Mouse (Mus musculus) kidney, embryonic 15.5 days (tissue): ENCODE results near the gene Rprml. TPM values are rescaled to one million over a fixed set of nuclear protein-coding genes. Genes with fewer than 3 reads are reported as not detected.

Source experiments
- ATAC-seq: fragments of 200-750 bp; cut with Nextera tagmentation; replicated peaks from 2 replicates; pipeline ENCODE4 v1.8.0; 2017; ENCODE audit warnings: moderate TSS enrichment; ENCODE audit not compliant: low FRiP score
- H3K27ac ChIP-seq: fragments of 300-500 bp; sonication (generic); 2 replicates; pipeline ENCODE4 v1.5.1; 2015; ENCODE audit warnings: mild to moderate bottlenecking, inconsistent platforms
- H3K27me3 ChIP-seq: fragments of 300-500 bp; sonication (generic); 2 replicates; pipeline ENCODE4 v1.6.1; 2015; ENCODE audit warnings: inconsistent platforms
- H3K36me3 ChIP-seq: fragments of 300-500 bp; sonication (generic); 2 replicates; pipeline ENCODE4 v1.6.1; 2015; ENCODE audit warnings: inconsistent platforms
- H3K4me1 ChIP-seq: fragments of 300-500 bp; sonication (generic); 2 replicates; pipeline ENCODE4 v1.6.1; 2015; ENCODE audit warnings: inconsistent platforms
- H3K4me2 ChIP-seq: fragments of 300-500 bp; sonication (generic); 2 replicates; pipeline ENCODE4 v1.6.1; 2015; ENCODE audit warnings: moderate library complexity, mild to moderate bottlenecking, inconsistent platforms
- H3K4me3 ChIP-seq: fragments of 300-500 bp; sonication (generic); replicated peaks from 2 replicates; pipeline ENCODE4 v1.5.1; 2015; ENCODE audit warnings: mild to moderate bottlenecking, inconsistent platforms
- H3K9ac ChIP-seq: fragments of 300-500 bp; sonication (generic); 2 replicates; pipeline ENCODE4 v1.6.1; 2015; ENCODE audit warnings: mild to moderate bottlenecking, inconsistent platforms
- H3K9me3 ChIP-seq: fragments of 300-500 bp; sonication (generic); replicated peaks from 2 replicates; pipeline ENCODE4 v1.6.1; 2016; ENCODE audit warnings: inconsistent platforms
- WGBS: fragments of 180-500 bp; shearing (Covaris S2); methylation state at CpG from one replicate; pipeline ENCODE4 v1.1.7; 2015; ENCODE audit warnings: mixed read lengths; 5-methylcytosine and 5-hydroxymethylcytosine counted together
- polyA plus RNA-seq: library from polyadenylated mRNA; unstranded; fragments of >200 nt; fragmentation: Nextera tagmentation; extraction: Ambion mirVana; gene quantifications from 2 replicates; pipeline ENCODE4 v1.2.1, GENCODE M21; 2015

The Rprml gene
- polyA plus RNA-seq, 1 experiment from 2014 or later: not detected

DNA sequence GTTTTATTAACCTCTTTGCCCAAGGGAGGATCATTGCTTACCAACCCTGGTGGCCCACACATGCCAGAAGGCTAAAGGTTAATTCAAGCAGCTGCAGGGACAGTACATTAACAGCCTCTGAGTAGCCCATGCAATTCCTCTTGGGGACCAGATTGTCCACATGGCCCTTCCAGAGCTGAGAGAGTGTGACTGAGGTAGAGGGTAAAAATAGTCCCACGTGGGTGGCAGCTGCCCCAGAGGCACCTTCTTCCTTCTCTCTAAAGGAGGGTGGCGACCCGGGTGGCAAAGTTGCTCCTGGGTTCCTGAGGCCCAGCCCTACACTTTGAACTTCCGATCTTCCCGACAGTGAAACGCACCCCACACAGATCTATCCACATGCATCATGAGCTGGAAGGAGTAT is 3.1 kb upstream of the Rprml start:
- Histone ChIP-seq H3K4me3 (no peak overlapping the region), H3K4me1 (peaks cover 20% of the 10 kb centered on the region), H3K9ac (no peak overlapping the region), H3K27ac (no peak overlapping the region), H3K9me3 (no peaks in the 10 kb centered on the region), H3K4me2 (no peak overlapping the region), H3K36me3 (no peaks in the 10 kb centered on the region), H3K27me3 (peaks cover 78% of the 10 kb centered on the region)
- ATAC-seq: no peak
- WGBS: 52% methylated on average over 6 of the region's 6 CpGs

- 0 out of 2 replicates have a peak overlapping the region, but pooled peaks have one; percentile 9 for H3K4me2 ChIP-seq
- no peaks in the 10 kb centered on the region for H3K9me3 ChIP-seq
- 11% methylated on average over 11 of the region's 11 CpGs for WGBS
- peaks cover 20% of the 10 kb centered on the region for H3K4me1 ChIP-seq
- H3K27ac ChIP-seq: no peak overlapping the region
- no peak overlapping the region for H3K4me3 ChIP-seq
- no peaks in the 10 kb centered on the region for H3K36me3 ChIP-seq
- H3K9ac ChIP-seq: no peak overlapping the region
- H3K27me3 ChIP-seq: peaks cover 82% of the 10 kb centered on the region
- ATAC-seq: no peak
Measured at GRCm38 (mm10) chr11:103647921-103648620, 1.3 kb upstream of the Rprml start.

DNA sequence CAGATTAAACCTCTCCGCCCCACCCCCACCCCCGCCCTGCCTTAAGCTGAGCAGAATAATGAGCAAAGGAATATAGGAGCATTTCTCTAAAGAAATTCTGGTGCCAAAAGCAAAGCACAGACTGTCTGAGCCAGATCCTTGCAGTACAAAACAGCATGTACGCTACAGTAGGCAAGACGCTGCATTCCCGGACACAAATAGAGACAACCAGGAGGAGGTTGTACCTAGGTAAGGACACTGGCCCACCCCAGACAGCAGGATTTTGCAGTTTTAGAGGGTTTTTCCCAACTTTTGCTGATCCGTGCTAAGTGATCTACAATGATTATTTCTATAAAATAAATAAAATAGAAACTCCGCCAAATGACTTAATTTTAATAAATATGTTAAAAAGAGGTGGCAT is 714 bp upstream of the Rprml start:
- no peak for ATAC-seq
- no peak overlapping the region for H3K4me3 ChIP-seq
- no peak overlapping the region for H3K27ac ChIP-seq
- H3K4me1 ChIP-seq: peaks cover 20% of the 10 kb centered on the region
- H3K9ac ChIP-seq: no peak overlapping the region
- H3K27me3 ChIP-seq: peaks cover 83% of the 10 kb centered on the region
- H3K36me3 ChIP-seq: no peaks in the 10 kb centered on the region
- H3K4me2 ChIP-seq: no peak overlapping the region
- 34% methylated on average over 7 of the region's 7 CpGs for whole genome bisulfite sequencing
- no peaks in the 10 kb centered on the region for H3K9me3 ChIP-seq

DNA sequence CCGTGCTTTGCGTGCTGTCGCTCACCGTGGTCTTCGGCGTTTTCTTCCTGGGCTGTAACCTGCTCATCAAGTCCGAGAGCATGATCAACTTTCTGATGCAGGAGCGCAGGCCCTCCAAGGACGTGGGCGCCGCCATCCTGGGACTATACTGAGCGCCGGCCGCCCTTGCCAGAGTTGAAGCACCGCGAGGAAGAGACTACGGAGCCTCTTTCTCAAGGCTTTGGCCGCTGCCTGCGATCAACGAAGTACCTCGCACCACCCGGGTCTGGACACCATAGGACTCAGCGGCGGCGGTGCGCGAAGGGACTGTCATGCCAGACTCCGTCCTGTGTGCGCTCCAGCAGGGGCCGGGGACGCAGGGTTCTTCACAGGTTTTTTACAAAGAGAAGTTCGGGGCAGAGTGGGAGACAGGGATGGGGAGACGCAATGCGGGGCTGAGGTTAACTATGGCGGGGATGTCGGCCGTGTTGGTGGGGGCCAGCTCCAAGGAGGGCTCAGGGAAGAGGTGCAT is 668 bp downstream of the Rprml start:
- H3K9me3 ChIP-seq: no peaks in the 10 kb centered on the region
- 1% methylated on average over 37 of the region's 37 CpGs for WGBS
- no peak for ATAC-seq
- H3K36me3 ChIP-seq: no peaks in the 10 kb centered on the region
- peak overlapping the region; percentile 42 for H3K4me3 ChIP-seq
- no peak overlapping the region for H3K9ac ChIP-seq
- H3K27me3 ChIP-seq: peaks cover 97% of the 10 kb centered on the region
- peaks cover 20% of the 10 kb centered on the region for H3K4me1 ChIP-seq
- H3K27ac ChIP-seq: no peak overlapping the region
- H3K4me2 ChIP-seq: peak overlapping the region; percentile 75

- peaks cover 14% of the 10 kb centered on the region for H3K4me1 ChIP-seq
- H3K27me3 ChIP-seq: peaks cover 100% of the 10 kb centered on the region
- no peak overlapping the region for H3K27ac ChIP-seq
- H3K9ac ChIP-seq: no peak overlapping the region
- no peaks in the 10 kb centered on the region for H3K36me3 ChIP-seq
- H3K9me3 ChIP-seq: no peaks in the 10 kb centered on the region
- H3K4me2 ChIP-seq: no peak overlapping the region
- no peak for ATAC-seq
- WGBS: 81% methylated on average over 6 of the region's 6 CpGs
- H3K4me3 ChIP-seq: no peak overlapping the region
Measured at GRCm38 (mm10) chr11:103651426-103651825, 2.1 kb downstream of the Rprml start.

DNA sequence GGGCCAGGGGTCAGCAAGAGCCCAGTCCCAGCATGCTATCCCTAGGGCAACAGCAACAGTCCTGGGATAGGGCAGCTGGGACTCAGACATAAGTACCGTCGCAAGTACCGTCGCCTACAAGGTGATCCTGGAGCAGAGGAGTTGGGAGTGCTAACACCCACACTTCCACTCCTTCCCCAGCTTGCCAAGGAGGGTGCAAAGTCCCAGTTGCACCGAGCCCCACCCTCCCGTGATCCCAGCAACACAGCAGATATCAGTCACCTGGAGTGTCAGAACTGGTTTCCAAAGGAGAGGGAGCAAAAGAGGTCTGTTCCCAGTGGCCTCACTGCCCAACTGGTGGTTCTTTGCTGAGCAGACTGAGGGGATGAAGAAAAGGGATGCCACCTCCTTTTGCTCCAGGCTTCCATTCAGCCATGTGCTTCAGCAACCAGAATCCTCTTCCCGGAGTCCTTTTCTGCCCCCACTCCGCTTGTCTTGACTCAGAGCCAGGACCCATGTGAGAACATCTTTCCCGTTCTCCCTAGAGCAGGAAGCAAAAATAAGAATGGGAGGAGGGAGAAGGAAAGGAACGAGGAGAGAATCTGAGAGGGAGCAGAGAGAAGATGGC is 4.1 kb downstream of the Rprml start:
- Histone ChIP-seq H3K27me3 (peaks cover 87% of the 10 kb centered on the region), H3K27ac (no peak overlapping the region), H3K36me3 (no peaks in the 10 kb centered on the region), H3K4me1 (peaks cover 14% of the 10 kb centered on the region), H3K9me3 (no peaks in the 10 kb centered on the region), H3K9ac (no peak overlapping the region), H3K4me3 (no peak overlapping the region), H3K4me2 (no peak overlapping the region)
- no peak for ATAC-seq
- 73% methylated on average over 10 of the region's 10 CpGs for WGBS

- Histone ChIP-seq H3K27me3 (peaks cover 57% of the 10 kb centered on the region), H3K27ac (no peak overlapping the region), H3K9ac (no peak overlapping the region), H3K4me3 (no peak overlapping the region), H3K9me3 (no peaks in the 10 kb centered on the region), H3K4me2 (no peak overlapping the region), H3K4me1 (no peaks in the 10 kb centered on the region), H3K36me3 (no peaks in the 10 kb centered on the region)
- WGBS: 5% methylated on average over 3 of the region's 3 CpGs
- ATAC-seq: no peak
Measured at GRCm38 (mm10) chr11:103656520-103656919, 7.2 kb downstream of the Rprml start.

DNA sequence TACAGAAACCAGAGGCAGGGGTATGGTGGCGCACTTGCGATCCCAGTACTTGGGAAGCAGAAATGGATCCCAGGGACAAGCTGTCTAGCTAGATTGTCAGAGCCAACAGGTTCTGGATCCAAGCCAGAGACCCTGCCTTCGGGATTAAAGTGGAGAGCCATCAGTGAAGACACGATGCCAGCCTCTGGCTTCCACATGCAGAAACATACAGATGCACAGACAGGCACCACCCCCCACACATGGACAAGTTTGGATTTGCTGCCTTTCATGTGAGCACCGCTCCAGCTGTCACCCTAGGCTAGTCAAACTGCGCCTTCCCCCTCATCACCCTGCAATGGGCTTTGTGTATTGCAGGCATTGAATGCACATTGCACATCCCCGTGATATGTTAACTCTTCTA is 8.8 kb downstream of the Rprml start:
- no peak for ATAC-seq
- Histone ChIP-seq H3K36me3 (no peaks in the 10 kb centered on the region), H3K4me2 (no peak overlapping the region), H3K4me3 (no peak overlapping the region), H3K9me3 (no peaks in the 10 kb centered on the region), H3K4me1 (no peaks in the 10 kb centered on the region), H3K9ac (no peak overlapping the region), H3K27ac (no peak overlapping the region), H3K27me3 (peaks cover 46% of the 10 kb centered on the region)
- WGBS: 91% methylated on average over 7 of the region's 7 CpGs

- no peaks in the 10 kb centered on the region for H3K36me3 ChIP-seq
- H3K4me1 ChIP-seq: 0 out of 2 replicates have a peak, but pooled peaks cover 2% of the 10 kb centered on the region
- H3K4me3 ChIP-seq: no peak overlapping the region
- no peak for ATAC-seq
- no peak overlapping the region for H3K4me2 ChIP-seq
- H3K27ac ChIP-seq: no peak overlapping the region
- H3K9me3 ChIP-seq: no peaks in the 10 kb centered on the region
- H3K9ac ChIP-seq: no peak overlapping the region
- WGBS: 57% methylated on average over 4 of the region's 4 CpGs
- peaks cover 22% of the 10 kb centered on the region for H3K27me3 ChIP-seq
Measured at GRCm38 (mm10) chr11:103661863-103662262, 12.5 kb downstream of the Rprml start.

DNA sequence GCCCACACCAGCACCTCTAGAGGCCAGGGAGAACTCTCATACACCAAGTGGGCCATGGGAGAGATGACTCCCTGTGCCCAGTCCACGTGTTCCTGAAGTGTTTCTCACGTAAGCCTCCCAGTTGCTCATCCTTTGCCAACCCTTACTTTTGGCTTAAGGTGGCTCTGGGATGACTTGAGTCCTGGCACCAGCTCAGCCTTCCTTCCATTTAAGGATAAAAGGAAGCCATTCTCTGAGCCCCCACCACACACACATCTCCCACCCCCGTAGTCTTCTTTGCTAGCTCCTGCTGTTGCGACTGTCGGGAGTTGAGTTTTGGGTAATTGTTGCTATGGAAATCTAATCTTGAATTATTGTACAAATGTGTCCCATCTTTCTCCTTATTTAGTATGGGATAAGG is 13.2 kb downstream of the Rprml start:
- 0 out of 2 replicates have a peak, but pooled peaks cover 2% of the 10 kb centered on the region for H3K4me1 ChIP-seq
- ATAC-seq: no peak
- no peak overlapping the region for H3K9ac ChIP-seq
- H3K27me3 ChIP-seq: peaks cover 24% of the 10 kb centered on the region
- no peak overlapping the region for H3K4me2 ChIP-seq
- no peak overlapping the region for H3K4me3 ChIP-seq
- no peaks in the 10 kb centered on the region for H3K9me3 ChIP-seq
- H3K27ac ChIP-seq: no peak overlapping the region
- WGBS: 80% methylated on average over 5 of the region's 5 CpGs
- no peaks in the 10 kb centered on the region for H3K36me3 ChIP-seq

- Histone ChIP-seq H3K4me2 (no peak overlapping the region), H3K27ac (no peak overlapping the region), H3K9me3 (no peaks in the 10 kb centered on the region), H3K9ac (no peak overlapping the region), H3K27me3 (peaks cover 22% of the 10 kb centered on the region; the same call in 1 of the 2 replicates), H3K36me3 (no peaks in the 10 kb centered on the region), H3K4me1 (0 out of 2 replicates have a peak, but pooled peaks cover 2% of the 10 kb centered on the region), H3K4me3 (no peak overlapping the region)
- no peak for ATAC-seq
- 86% methylated on average over 8 of the region's 8 CpGs for WGBS
Measured at GRCm38 (mm10) chr11:103663119-103663518, 13.7 kb downstream of the Rprml start.

GRCm38 (mm10) chr11:103665695-103666094 is 16.3 kb downstream of the Rprml start:
- no peak overlapping the region for H3K4me3 ChIP-seq
- H3K9ac ChIP-seq: no peak overlapping the region
- 0 out of 2 replicates have a peak, but pooled peaks cover 2% of the 10 kb centered on the region for H3K4me1 ChIP-seq
- WGBS: 58% methylated on average over 1 of the region's 1 CpGs
- peaks cover 22% of the 10 kb centered on the region; the same call in 1 of the 2 replicates for H3K27me3 ChIP-seq
- no peak for ATAC-seq
- H3K27ac ChIP-seq: no peak overlapping the region
- no peaks in the 10 kb centered on the region for H3K9me3 ChIP-seq
- no peak overlapping the region for H3K4me2 ChIP-seq
- no peaks in the 10 kb centered on the region for H3K36me3 ChIP-seq
